Mouse (Mus musculus): ENCODE data around the gene Olfr301. TPM values are rescaled to one million over a fixed set of nuclear protein-coding genes. Genes with fewer than 3 reads are reported as not detected.

The Olfr301 gene
- polyA plus RNA-seq (2015; fragmentation: Nextera tagmentation; extraction: Ambion mirVana): not detected in 2 replicates

GRCm38 (mm10) chr7:86403546-86403945, at the start of gene Olfr301:
Gene Olfr301, plus strand, starts transcription at chr7:86403846.
- no peak for ATAC-seq (ENCODE audit: insufficient number of reproducible peaks, low FRiP score, low TSS enrichment, low read depth)
- no peaks in the 10 kb centered on the region for H3K36me3 ChIP-seq
- WGBS: 76% methylated on average over 2 of the region's 2 CpGs
- H3K27ac ChIP-seq: no peak within 1 kb of the TSS
- no peaks in the 10 kb centered on the region for H3K9me3 ChIP-seq
- H3K4me1 ChIP-seq: no peaks in the 10 kb centered on the region
- H3K4me2 ChIP-seq: no peak within 1 kb of the TSS
- H3K4me3 ChIP-seq: no peak within 1 kb of the TSS
- H3K9ac ChIP-seq: no peak within 1 kb of the TSS
- H3K27me3 ChIP-seq: no peaks in the 10 kb centered on the region

- Histone ChIP-seq H3K4me1 (no peaks in the 10 kb centered on the region), H3K27ac (no peak within 1 kb of the TSS), H3K4me2 (no peak within 1 kb of the TSS), H3K9me3 (no peaks in the 10 kb centered on the region), H3K27me3 (no peaks in the 10 kb centered on the region), H3K4me3 (no peak within 1 kb of the TSS), H3K36me3 (no peaks in the 10 kb centered on the region), H3K9ac (no peak within 1 kb of the TSS)
- no peak for ATAC-seq (ENCODE audit: insufficient number of reproducible peaks, low FRiP score, low TSS enrichment, low read depth)
- 83% methylated on average over 1 of the region's 1 CpGs for WGBS
Observed at GRCm38 (mm10) chr7:86366828-86367227, 36.8 kb upstream of the Olfr301 start, which contains the start of gene Olfr305. Gene Olfr305, minus strand, starts transcription at chr7:86366928.

DNA sequence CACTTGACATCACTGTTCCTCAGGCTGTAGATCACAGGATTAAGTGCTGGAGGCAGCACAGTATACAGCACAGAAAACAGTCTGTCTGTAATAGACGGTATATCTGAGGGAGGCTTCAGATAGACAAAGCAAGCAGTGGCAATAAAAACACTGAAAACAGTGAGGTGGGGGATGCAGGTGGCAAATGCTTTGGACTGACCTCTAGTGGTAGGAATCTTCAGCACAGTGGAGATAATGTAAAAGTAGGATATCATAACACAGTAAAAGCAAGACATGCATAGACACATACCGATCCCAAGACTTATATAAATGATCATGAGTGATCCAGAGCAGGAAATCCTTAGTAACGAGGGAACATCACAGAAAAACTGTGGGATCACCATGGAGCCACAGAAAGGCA, 17.9 kb upstream of the Olfr301 start:
- Histone ChIP-seq H3K4me1 (no peaks in the 10 kb centered on the region), H3K4me2 (no peak overlapping the region), H3K36me3 (no peaks in the 10 kb centered on the region), H3K9me3 (no peaks in the 10 kb centered on the region), H3K27me3 (no peaks in the 10 kb centered on the region), H3K4me3 (no peak overlapping the region), H3K27ac (no peak overlapping the region), H3K9ac (no peak overlapping the region)
- no peak for ATAC-seq (ENCODE audit: insufficient number of reproducible peaks, low FRiP score, low TSS enrichment, low read depth)
- WGBS: 67% methylated on average over 3 of the region's 3 CpGs

GRCm38 (mm10) chr7:86386558-86386957, 17.1 kb upstream of the Olfr301 start, which contains the start of gene Olfr304:
Gene Olfr304, minus strand, starts transcription at chr7:86386658.
- Histone ChIP-seq H3K9ac (no peak within 1 kb of the TSS), H3K9me3 (no peaks in the 10 kb centered on the region), H3K27ac (no peak within 1 kb of the TSS), H3K27me3 (no peaks in the 10 kb centered on the region), H3K4me2 (no peak within 1 kb of the TSS), H3K4me1 (no peaks in the 10 kb centered on the region), H3K4me3 (no peak within 1 kb of the TSS), H3K36me3 (no peaks in the 10 kb centered on the region)
- no peak for ATAC-seq (ENCODE audit: insufficient number of reproducible peaks, low FRiP score, low TSS enrichment, low read depth)
- WGBS: 70% methylated on average over 1 of the region's 1 CpGs

GRCm38 (mm10) chr7:86397689-86398088, 6.0 kb upstream of the Olfr301 start, which contains the start of gene Olfr303:
Gene Olfr303, minus strand, starts transcription at chr7:86397789.
- Histone ChIP-seq H3K27me3 (no peaks in the 10 kb centered on the region), H3K9ac (no peak within 1 kb of the TSS), H3K36me3 (no peaks in the 10 kb centered on the region), H3K4me1 (no peaks in the 10 kb centered on the region), H3K4me3 (no peak within 1 kb of the TSS), H3K9me3 (no peaks in the 10 kb centered on the region), H3K27ac (no peak within 1 kb of the TSS), H3K4me2 (no peak within 1 kb of the TSS)
- no peak for ATAC-seq (ENCODE audit: insufficient number of reproducible peaks, low FRiP score, low TSS enrichment, low read depth)

DNA sequence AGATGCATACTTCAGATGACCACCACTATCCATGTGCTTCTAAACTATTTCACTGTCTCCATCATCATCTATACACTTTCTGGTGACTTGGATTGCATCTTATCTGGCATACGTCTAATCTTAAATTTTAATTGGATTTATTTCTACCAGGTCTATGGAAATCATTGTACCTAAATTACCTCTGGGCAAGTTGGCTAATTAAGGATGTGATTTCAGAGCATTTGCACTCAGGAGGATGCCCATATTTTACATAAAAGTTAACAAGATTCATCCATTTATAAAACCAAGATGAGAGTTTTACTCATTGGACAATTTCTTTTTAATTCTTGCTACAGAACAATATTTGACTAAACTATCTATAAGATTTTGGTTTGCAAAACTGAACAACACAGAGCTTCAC, 56.0 kb downstream of the Olfr301 start, which contains the start of gene Olfr299:
Gene Olfr299 (plus strand): TSS at position 301 of the 400 bp plus-strand sequence.
- H3K9me3 ChIP-seq: no peaks in the 10 kb centered on the region
- H3K4me3 ChIP-seq: no peak within 1 kb of the TSS
- H3K4me1 ChIP-seq: no peaks in the 10 kb centered on the region
- WGBS: 83% methylated on average over 1 of the region's 1 CpGs
- no peaks in the 10 kb centered on the region for H3K27me3 ChIP-seq
- H3K36me3 ChIP-seq: no peaks in the 10 kb centered on the region
- ATAC-seq (ENCODE audit: insufficient number of reproducible peaks, low FRiP score, low TSS enrichment, low read depth): no peak
- H3K27ac ChIP-seq: no peak within 1 kb of the TSS
- H3K4me2 ChIP-seq: no peak within 1 kb of the TSS
- no peak within 1 kb of the TSS for H3K9ac ChIP-seq

Other genes with a start within 250 kb of the Olfr301 start
- gene Vmn2r75, start 232.1 kb upstream of the Olfr301 start, polyA plus RNA-seq (2015; fragmentation: Nextera tagmentation; extraction: Ambion mirVana): not detected in 2 replicates
- not detected in 2 replicates for gene Vmn2r76, start 157.5 kb upstream of the Olfr301 start, polyA plus RNA-seq (2015; fragmentation: Nextera tagmentation; extraction: Ambion mirVana)
- not detected in 2 replicates for gene Olfr310, start 126.7 kb upstream of the Olfr301 start, polyA plus RNA-seq (2015; fragmentation: Nextera tagmentation; extraction: Ambion mirVana)
- not detected in 2 replicates for gene Olfr309, start 90.1 kb upstream of the Olfr301 start, polyA plus RNA-seq (2015; fragmentation: Nextera tagmentation; extraction: Ambion mirVana)
- gene Olfr308, start 78.2 kb upstream of the Olfr301 start, polyA plus RNA-seq (2015; fragmentation: Nextera tagmentation; extraction: Ambion mirVana): not detected in 2 replicates
- not detected in 2 replicates for gene Olfr307, start 66.3 kb upstream of the Olfr301 start, polyA plus RNA-seq (2015; fragmentation: Nextera tagmentation; extraction: Ambion mirVana)
- not detected in 2 replicates for gene Olfr305, start 36.9 kb upstream of the Olfr301 start, polyA plus RNA-seq (2015; fragmentation: Nextera tagmentation; extraction: Ambion mirVana)
- gene Olfr304, start 17.2 kb upstream of the Olfr301 start, polyA plus RNA-seq (2015; fragmentation: Nextera tagmentation; extraction: Ambion mirVana): not detected in 2 replicates
- gene Olfr303, start 6.1 kb upstream of the Olfr301 start, polyA plus RNA-seq (2015; fragmentation: Nextera tagmentation; extraction: Ambion mirVana): not detected in 2 replicates
- gene Olfr299, start 56.1 kb downstream of the Olfr301 start, polyA plus RNA-seq (2015; fragmentation: Nextera tagmentation; extraction: Ambion mirVana): not detected in 2 replicates
- not detected in 2 replicates for gene Olfr298, start 88.6 kb downstream of the Olfr301 start, polyA plus RNA-seq (2015; fragmentation: Nextera tagmentation; extraction: Ambion mirVana)
- gene Olfr297, start 116.1 kb downstream of the Olfr301 start, polyA plus RNA-seq (2015; fragmentation: Nextera tagmentation; extraction: Ambion mirVana): not detected in 2 replicates
- gene Olfr295, start 180.0 kb downstream of the Olfr301 start, polyA plus RNA-seq (2015; fragmentation: Nextera tagmentation; extraction: Ambion mirVana): not detected in 2 replicates
- gene Olfr294, start 212.8 kb downstream of the Olfr301 start, polyA plus RNA-seq (2015; fragmentation: Nextera tagmentation; extraction: Ambion mirVana): not detected in 2 replicates
- not detected in 2 replicates for gene Olfr293, start 245.2 kb downstream of the Olfr301 start, polyA plus RNA-seq (2015; fragmentation: Nextera tagmentation; extraction: Ambion mirVana)